Mouse (Mus musculus) liver, postnatal 0 days (tissue): Measurements from ENCODE around the gene Cyp4a12b. TPM values are rescaled to one million over a fixed set of nuclear protein-coding genes. Genes with fewer than 3 reads are reported as not detected.
"Not testable (repeated sequence)": the region's sequence is repeated elsewhere in the genome, so short reads cannot be mapped to it uniquely, and the experiment has no call there.

Source experiments
- ATAC-seq: fragments of 200-750 bp; cut with Nextera tagmentation; 2 replicates; pipeline ENCODE4 v1.8.0; 2017; ENCODE audit warnings: mild to moderate bottlenecking, moderate library complexity
- DNase-seq: peaks from one replicate; pipeline ENCODE4 v3.0.0-alpha.2; 2016
- H3K27ac ChIP-seq: fragments of 300-500 bp; sonication (generic); 2 replicates; pipeline ENCODE4 v1.5.1; 2014; ENCODE audit warnings: antibody characterized with exemption, moderate library complexity, mild to moderate bottlenecking, low read depth
- H3K27me3 ChIP-seq: fragments of 300-500 bp; sonication (generic); 2 replicates; pipeline ENCODE4 v1.6.1; 2014; ENCODE audit warnings: low read length, control low read depth, mixed read lengths; ENCODE audit not compliant: insufficient read depth
- H3K36me3 ChIP-seq: fragments of 300-500 bp; sonication (generic); replicated peaks from 2 replicates; pipeline ENCODE4 v1.6.1; 2014; ENCODE audit warnings: mild to moderate bottlenecking, control low read depth, low read length, moderate library complexity, mixed read lengths; ENCODE audit not compliant: insufficient read depth
- H3K4me1 ChIP-seq: fragments of 300-500 bp; sonication (generic); 2 replicates; pipeline ENCODE4 v1.6.1; 2014; ENCODE audit warnings: antibody characterized with exemption, mild to moderate bottlenecking, control low read depth; ENCODE audit not compliant: insufficient read depth
- H3K4me2 ChIP-seq: fragments of 300-500 bp; sonication (generic); 2 replicates; pipeline ENCODE4 v1.6.1; 2014; ENCODE audit warnings: low read depth, mild to moderate bottlenecking, low read length, moderate library complexity, mixed read lengths
- H3K4me3 ChIP-seq: fragments of 300-500 bp; sonication (generic); 2 replicates; pipeline ENCODE4 v1.5.1; 2014; ENCODE audit warnings: low read depth, low read length
- H3K9ac ChIP-seq: fragments of 300-500 bp; sonication (generic); replicated peaks from 2 replicates; pipeline ENCODE4 v1.6.1; 2014; ENCODE audit warnings: mild to moderate bottlenecking, moderate library complexity
- H3K9me3 ChIP-seq: fragments of 300-500 bp; sonication (generic); 2 replicates; pipeline ENCODE4 v1.6.1; 2016; ENCODE audit warnings: mild to moderate bottlenecking, control low read depth, low read length, mixed read lengths
- CTCF ChIP-seq: sonication (generic); IDR thresholded peaks from 2 replicates; pipeline ENCODE4 v1.5.1; 2016; ENCODE audit warnings: antibody characterized with exemption, low read depth
- EP300 ChIP-seq: IDR thresholded peaks from 2 replicates; pipeline ENCODE4 v1.6.1; 2016; ENCODE audit warnings: antibody characterized with exemption, low read depth, mild to moderate bottlenecking
- WGBS: fragments of 180-500 bp; shearing (Covaris S2); extraction: QIAGEN DNeasy Blood & Tissue Kit; methylation state at CpG from one replicate; pipeline ENCODE4 v1.1.7; 2014; ENCODE audit not compliant: insufficient replicate concordance; 5-methylcytosine and 5-hydroxymethylcytosine counted together
- polyA plus RNA-seq: library from polyadenylated mRNA; unstranded; fragments of >200 nt; fragmentation: Nextera tagmentation; extraction: Ambion mirVana; gene quantifications from 2 replicates; pipeline ENCODE4 v1.2.1, GENCODE M21; 2015

Cyp4a12b gene
- 1.8 TPM in 2 replicates for polyA plus RNA-seq

GRCm38 (mm10) chr4:115411324-115411723 is at the start of gene Cyp4a12b:
TSS of gene Cyp4a12b (plus strand) at chr4:115411624.
- not testable (repeated sequence) for H3K27me3 ChIP-seq, H3K9ac ChIP-seq, DNase-seq, H3K4me3 ChIP-seq, H3K36me3 ChIP-seq, H3K4me1 ChIP-seq, H3K27ac ChIP-seq, H3K9me3 ChIP-seq, ATAC-seq, H3K4me2 ChIP-seq

GRCm38 (mm10) chr4:115365624-115366023 is 45.8 kb upstream of the Cyp4a12b start:
- H3K27ac ChIP-seq, DNase-seq, H3K4me1 ChIP-seq, H3K4me3 ChIP-seq, H3K27me3 ChIP-seq, H3K4me2 ChIP-seq, H3K9ac ChIP-seq, H3K9me3 ChIP-seq, ATAC-seq, H3K36me3 ChIP-seq: not testable (repeated sequence)
- WGBS, result 69% methylated on average over 3 of the region's 3 CpGs

- not testable (repeated sequence) for H3K9me3 ChIP-seq, H3K4me2 ChIP-seq, H3K9ac ChIP-seq, ATAC-seq, H3K4me1 ChIP-seq, H3K4me3 ChIP-seq, DNase-seq, H3K27me3 ChIP-seq, H3K27ac ChIP-seq, H3K36me3 ChIP-seq
- peak; percentile 41 for TF ChIP-seq CTCF
Observed at GRCm38 (mm10) chr4:115368067-115368466, 43.4 kb upstream of the Cyp4a12b start.

DNA sequence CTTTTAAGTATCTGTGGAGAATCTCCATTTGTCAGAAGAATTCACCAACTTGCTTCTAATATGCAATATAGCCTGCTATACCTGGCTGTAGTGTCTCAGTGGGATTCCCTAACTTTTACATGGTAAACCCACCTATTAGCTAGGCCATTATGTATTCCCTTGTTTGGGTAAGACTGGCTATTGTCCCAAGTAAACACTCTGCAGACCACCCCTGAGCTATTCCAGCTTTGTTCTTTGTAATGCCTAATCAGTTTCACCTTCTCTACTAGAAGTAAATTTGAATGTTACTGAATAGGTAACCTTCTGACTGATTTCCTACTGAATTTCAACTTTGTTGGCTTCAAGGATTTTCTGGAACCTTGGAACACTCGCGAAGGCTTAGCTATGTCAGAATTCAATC is 15.2 kb upstream of the Cyp4a12b start:
- H3K4me3 ChIP-seq, H3K9ac ChIP-seq, H3K9me3 ChIP-seq, H3K27me3 ChIP-seq, H3K27ac ChIP-seq, H3K4me2 ChIP-seq, H3K36me3 ChIP-seq, ATAC-seq, DNase-seq, H3K4me1 ChIP-seq: not testable (repeated sequence)
- WGBS, result 79% methylated on average over 2 of the region's 2 CpGs

DNA sequence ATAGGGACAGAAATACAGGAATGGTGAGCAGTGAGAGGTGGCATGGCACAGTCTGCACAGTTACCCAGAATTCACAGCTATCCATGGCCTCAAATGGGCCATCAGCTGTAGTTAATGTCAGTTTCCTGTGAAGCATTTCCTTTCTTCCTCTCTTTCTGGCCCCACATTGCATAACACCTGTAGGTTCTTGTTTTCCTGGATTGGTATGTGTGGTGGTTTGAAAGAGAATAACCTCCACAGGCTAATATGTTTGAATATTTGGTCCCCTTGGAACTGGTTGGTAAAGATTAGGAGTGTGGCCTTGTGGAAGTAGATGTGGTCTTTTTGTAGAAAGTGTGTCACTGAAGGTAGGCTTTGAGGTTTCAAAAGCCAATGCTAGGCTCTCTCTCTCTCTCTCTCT is 14.5 kb upstream of the Cyp4a12b start:
- not testable (repeated sequence) for H3K27ac ChIP-seq

DNA sequence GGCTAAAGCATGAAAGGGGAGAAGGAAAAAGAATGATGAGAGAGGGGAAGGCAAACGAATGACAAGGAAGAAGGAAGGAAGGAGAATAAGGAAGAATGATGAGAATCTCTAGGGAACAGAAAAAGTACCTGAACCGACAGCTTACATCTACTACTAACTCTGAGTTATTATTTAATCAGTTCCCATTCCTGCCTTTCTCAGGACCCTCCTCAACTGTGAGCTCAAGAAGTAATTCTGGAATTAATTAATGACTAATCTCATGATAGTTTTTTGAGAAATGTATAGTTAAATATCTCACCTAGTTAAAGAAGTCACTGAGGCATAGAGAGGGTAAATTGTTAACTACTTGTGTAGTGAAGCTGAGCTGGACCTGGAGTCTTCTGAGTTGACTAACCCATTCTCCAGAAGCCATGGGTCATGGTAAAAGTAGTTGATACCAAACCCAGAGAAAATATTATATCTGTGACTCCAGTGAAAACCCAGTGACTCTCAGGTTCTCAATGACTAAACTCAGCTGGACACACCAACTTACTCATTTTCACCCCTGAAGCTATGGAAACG is 39.2 kb downstream of the Cyp4a12b start:
- H3K4me3 ChIP-seq, result no peak overlapping the region
- DNase-seq (no peak), ATAC-seq (no peak)
- H3K27ac ChIP-seq, result no peak overlapping the region
- H3K9me3 ChIP-seq, result no peaks in the 10 kb centered on the region
- no peak for TF ChIP-seq CTCF
- no peak for TF ChIP-seq EP300
- no peaks in the 10 kb centered on the region for H3K27me3 ChIP-seq
- no peak overlapping the region for H3K9ac ChIP-seq
- 42% methylated on average over 3 of the region's 3 CpGs for WGBS
- H3K4me1 ChIP-seq, result no peaks in the 10 kb centered on the region
- no peak overlapping the region for H3K4me2 ChIP-seq
- H3K36me3 ChIP-seq, result no peaks in the 10 kb centered on the region

More for the DNA sequence above, 14.5 kb upstream of the Cyp4a12b start:
- not testable (repeated sequence) for H3K27me3 ChIP-seq, DNase-seq, H3K36me3 ChIP-seq, ATAC-seq, H3K4me1 ChIP-seq, H3K9me3 ChIP-seq, H3K4me2 ChIP-seq, H3K4me3 ChIP-seq, H3K9ac ChIP-seq

GRCm38 (mm10) chr4:115452304-115452703 is 40.9 kb downstream of the Cyp4a12b start, which contains the start of gene Cyp4a30b:
TSS of gene Cyp4a30b (plus strand) at chr4:115452604.
- H3K9me3 ChIP-seq, result no peaks in the 10 kb centered on the region
- TF ChIP-seq CTCF (no peak), EP300 (no peak)
- no peak within 1 kb of the TSS for H3K4me3 ChIP-seq
- no peak within 1 kb of the TSS for H3K27ac ChIP-seq
- WGBS, result 63% methylated on average over 3 of the region's 3 CpGs
- DNase-seq (no peak), ATAC-seq (no peak)
- no peaks in the 10 kb centered on the region for H3K36me3 ChIP-seq
- H3K4me2 ChIP-seq, result no peak within 1 kb of the TSS
- H3K27me3 ChIP-seq, result no peaks in the 10 kb centered on the region
- H3K9ac ChIP-seq, result no peak within 1 kb of the TSS
- no peaks in the 10 kb centered on the region for H3K4me1 ChIP-seq

GRCm38 (mm10) chr4:115473585-115473984 is 62.2 kb downstream of the Cyp4a12b start:
- H3K4me1 ChIP-seq, H3K9me3 ChIP-seq, H3K36me3 ChIP-seq, DNase-seq, H3K27ac ChIP-seq, H3K9ac ChIP-seq, ATAC-seq, H3K4me3 ChIP-seq, H3K4me2 ChIP-seq, H3K27me3 ChIP-seq: not testable (repeated sequence)
- 63% methylated on average over 3 of the region's 3 CpGs for WGBS
